Mouse (Mus musculus) olfactory bulb, adult 2 months (tissue): ENCODE measurements around the gene Chrna7. TPM values are rescaled to one million over a fixed set of nuclear protein-coding genes. Genes with fewer than 3 reads are reported as not detected.
A peak's percentile ranks its signal among the peaks of the same experiment; 100 is the strongest.

Experiments
- H3K27ac ChIP-seq: fragments of 200-500 bp; 2 replicates; pipeline ENCODE4 v1.5.1; 2012; ENCODE audit warnings: low read depth, low read length; ENCODE audit not compliant: insufficient read depth
- H3K4me1 ChIP-seq: fragments of 200-500 bp; 2 replicates; pipeline ENCODE4 v1.6.1; 2012; ENCODE audit warnings: low read length; ENCODE audit not compliant: control insufficient read depth, insufficient read depth
- H3K4me3 ChIP-seq: fragments of 200-500 bp; 2 replicates; pipeline ENCODE4 v1.5.1; 2012; ENCODE audit warnings: mild to moderate bottlenecking, low read depth, low read length, moderate library complexity; ENCODE audit not compliant: insufficient read depth
- CTCF ChIP-seq: fragments of 200-500 bp; IDR thresholded peaks from 2 replicates; pipeline ENCODE4 v1.5.1; 2012; ENCODE audit warnings: low read depth, mild to moderate bottlenecking, low read length, moderate library complexity; ENCODE audit not compliant: insufficient read depth
- POLR2A ChIP-seq: fragments of 200-500 bp; IDR thresholded peaks from 2 replicates; pipeline ENCODE4 v1.6.1; 2012; ENCODE audit warnings: mild to moderate bottlenecking, low read depth, low read length, moderate library complexity; ENCODE audit not compliant: insufficient read depth
- WGBS: fragments of 180-500 bp; shearing (Covaris S2); methylation state at CpG from one replicate; pipeline ENCODE4 v1.1.7; 2018; 5-methylcytosine and 5-hydroxymethylcytosine counted together
- polyA plus RNA-seq: library from polyadenylated mRNA; stranded (reverse); fragments of >200 nt; gene quantifications from 2 replicates; pipeline ENCODE4 v1.2.4, GENCODE M21; 2012; ENCODE audit warnings: low replicate concordance; ENCODE audit not compliant: missing spikeins, insufficient read depth, insufficient read length

Gene Chrna7
- not detected in 2 replicates for polyA plus RNA-seq

DNA sequence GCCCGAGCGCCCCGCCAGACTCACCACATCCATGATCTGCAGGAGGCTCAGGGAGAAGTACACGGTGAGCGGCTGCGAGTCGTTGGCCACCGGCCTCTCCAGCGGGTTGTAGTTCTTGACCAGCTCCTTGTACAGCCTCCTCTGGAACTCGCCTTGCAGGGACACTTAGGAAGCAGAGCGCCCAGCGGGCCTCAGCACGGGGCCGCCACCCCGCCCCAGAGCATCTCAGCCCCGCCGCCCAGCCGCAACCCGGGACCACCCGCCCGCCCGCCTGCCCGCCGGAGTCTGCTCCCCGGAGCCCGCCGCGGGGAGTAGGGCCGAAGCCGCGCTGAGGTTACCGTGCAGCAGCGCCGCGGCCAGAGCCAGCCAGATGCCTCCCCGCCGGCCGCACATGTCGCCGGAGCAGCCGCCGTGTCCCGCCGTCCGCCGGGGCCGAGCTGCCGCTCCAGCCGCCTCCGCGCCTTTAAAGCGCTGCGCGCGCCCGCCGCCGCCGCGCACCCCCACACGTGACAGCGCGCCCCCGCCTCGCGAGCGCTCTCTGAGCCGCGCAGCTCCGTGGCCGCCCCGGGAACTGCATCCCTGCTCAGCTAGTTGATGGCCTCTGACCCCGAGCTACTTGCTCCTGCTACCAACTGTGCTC is at the start of gene Chrna7:
Chrna7 (minus strand) TSS at position 486 of the 640 bp plus-strand sequence.
- peak; percentile 67 for TF ChIP-seq POLR2A
- TF ChIP-seq CTCF = peak; percentile 88
- Histone ChIP-seq H3K4me1 (peaks cover 2% of the 10 kb centered on the region), H3K27ac (no peak within 1 kb of the TSS; the same call in 1 of the 2 replicates), H3K4me3 (peak within 1 kb of the TSS; percentile 74)
- 1% methylated on average over 73 of the region's 73 CpGs for WGBS

DNA sequence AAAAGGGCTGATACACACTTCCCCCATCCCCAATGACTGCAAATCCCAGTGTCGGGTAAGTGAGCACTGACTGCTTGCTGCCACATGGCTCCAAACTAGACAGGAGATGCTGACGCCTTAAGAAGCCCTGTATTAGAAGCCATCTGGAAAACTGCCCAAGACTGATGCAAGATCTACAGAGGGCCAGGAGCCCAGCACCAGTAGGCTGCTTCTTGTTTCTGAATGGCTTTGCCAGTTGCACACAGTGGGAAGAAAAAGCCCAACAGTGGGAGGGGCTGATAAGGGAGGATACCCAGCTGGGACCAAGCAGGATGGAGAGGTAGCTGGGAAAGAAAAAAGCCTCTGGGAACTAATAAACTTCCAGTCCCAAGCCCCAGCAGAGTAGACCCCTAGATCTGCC is 37.0 kb upstream of the Chrna7 start:
- H3K27ac ChIP-seq = no peak overlapping the region
- H3K4me3 ChIP-seq = no peak overlapping the region
- no peaks in the 10 kb centered on the region for H3K4me1 ChIP-seq
- TF ChIP-seq CTCF = no peak
- no peak for TF ChIP-seq POLR2A
- 58% methylated on average over 2 of the region's 2 CpGs for WGBS

DNA sequence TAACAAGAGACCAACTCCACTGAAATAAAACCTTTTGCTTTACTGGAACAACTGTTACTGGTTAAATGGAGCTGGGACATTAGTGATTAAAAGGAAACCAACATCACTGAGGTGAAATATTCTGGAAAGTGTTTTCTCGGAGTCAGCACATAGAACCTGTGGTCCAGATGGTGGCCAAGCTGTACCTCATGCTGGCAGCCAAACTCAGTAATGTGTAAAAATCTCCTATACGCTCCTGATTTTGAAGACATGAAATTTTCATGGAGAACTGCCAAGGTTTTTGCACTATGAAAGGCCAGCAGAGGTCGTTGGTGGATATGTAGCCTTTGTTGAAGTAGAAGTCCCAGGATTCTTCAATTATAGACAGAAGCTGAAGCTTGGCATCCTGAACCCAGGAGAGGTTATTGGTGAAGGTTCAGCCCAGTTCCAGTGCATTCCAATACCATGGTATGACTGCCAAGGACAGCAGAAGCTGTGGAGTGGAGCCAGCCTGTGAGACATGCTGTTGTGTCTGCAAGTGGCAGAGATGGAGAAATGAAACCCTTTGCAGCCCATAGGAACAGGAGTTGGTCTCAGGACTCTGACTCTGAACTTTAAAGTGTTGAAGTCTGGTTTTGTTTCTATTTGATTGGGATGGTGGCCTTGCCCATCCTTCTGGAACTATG is 25.6 kb upstream of the Chrna7 start:
- TF ChIP-seq POLR2A = no peak
- TF ChIP-seq CTCF = no peak
- Histone ChIP-seq H3K27ac (no peak overlapping the region), H3K4me1 (no peaks in the 10 kb centered on the region), H3K4me3 (no peak overlapping the region)
- WGBS = 71% methylated on average over 3 of the region's 3 CpGs

DNA sequence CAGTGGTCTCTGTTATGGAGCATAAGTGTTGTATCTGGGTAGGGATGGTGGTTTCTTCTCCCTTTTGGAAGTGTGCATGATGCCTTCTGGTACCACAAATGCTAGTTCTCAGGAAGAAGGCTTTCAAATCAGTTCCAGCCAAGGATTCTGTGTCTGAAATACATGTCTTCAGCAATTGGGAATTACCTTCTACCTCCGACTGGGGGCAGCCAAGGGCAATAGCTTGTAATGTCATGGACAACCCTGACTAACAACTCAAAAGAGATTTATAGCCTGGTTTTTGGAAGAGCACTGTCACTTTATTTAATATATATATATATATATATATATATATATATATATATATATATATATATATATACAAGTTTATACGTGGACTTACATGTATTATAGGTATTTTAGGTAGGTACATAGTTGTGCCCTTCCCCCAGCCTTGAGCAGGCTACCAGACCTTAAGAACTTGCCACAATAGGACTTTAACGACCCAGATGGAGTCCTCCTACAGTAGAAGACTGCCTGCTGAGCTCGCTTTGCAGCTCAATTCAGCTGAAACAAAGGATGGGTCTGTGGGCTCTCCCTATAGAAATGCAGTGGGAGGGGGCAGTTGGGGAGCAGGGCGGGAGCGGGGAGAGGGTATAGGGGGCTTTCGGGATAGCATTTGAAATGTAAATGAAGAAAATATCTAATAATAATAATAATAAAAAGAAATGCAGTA is 12.9 kb upstream of the Chrna7 start:
- WGBS = 27% methylated on average over 7 of the region's 7 CpGs
- no peak overlapping the region for H3K4me3 ChIP-seq
- no peak for TF ChIP-seq POLR2A
- no peak for TF ChIP-seq CTCF
- no peaks in the 10 kb centered on the region for H3K4me1 ChIP-seq
- H3K27ac ChIP-seq = no peak overlapping the region

DNA sequence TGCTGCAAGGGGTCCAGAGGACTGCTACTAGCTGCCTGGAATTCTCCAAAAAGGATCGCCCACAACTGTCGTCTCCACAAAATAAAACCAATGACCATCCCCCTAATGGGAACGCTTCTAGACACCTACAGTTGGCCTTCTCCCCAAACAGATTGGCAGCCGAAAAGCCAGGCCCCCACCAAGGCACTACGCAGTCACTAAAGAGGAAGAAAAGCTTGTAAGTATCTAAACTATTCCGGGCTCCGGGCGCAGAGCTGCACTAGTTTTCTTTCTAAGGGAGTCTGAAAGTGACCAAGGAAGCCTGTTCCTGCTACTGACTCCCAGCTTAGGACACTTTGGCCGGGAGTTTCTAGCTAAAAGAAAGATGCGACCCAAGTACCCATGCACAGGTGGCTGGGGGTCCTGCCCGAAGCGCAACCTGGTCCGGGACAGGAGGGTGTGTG is 707 bp downstream of the Chrna7 start:
- under 1% methylated on average over 13 of the region's 13 CpGs for WGBS
- TF ChIP-seq POLR2A (no peak), CTCF (no peak)
- peaks cover 2% of the 10 kb centered on the region for H3K4me1 ChIP-seq
- H3K4me3 ChIP-seq = peak overlapping the region; percentile 74
- H3K27ac ChIP-seq = no peak overlapping the region

DNA sequence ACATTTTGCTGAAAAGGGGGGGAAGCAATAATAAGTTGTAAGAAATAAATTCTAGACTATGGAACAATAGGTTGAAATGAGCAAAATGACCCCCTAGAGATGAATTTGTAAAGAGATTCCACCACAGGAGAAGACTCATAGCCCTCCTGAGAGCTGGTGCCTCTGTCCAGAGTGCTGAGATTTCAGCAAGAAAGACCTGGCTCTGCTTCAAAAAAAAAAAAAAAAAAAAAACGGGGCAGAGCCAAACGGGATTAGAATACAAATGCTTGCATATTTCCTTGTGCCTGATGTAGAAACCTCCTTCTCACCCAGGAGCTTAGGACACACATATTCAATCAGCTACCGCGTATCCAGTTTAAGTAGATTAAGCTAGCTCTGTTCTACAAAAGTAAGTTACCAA is 2.9 kb downstream of the Chrna7 start:
- no peak for TF ChIP-seq POLR2A
- TF ChIP-seq CTCF = no peak
- WGBS = 48% methylated on average over 4 of the region's 4 CpGs
- H3K4me3 ChIP-seq = no peak overlapping the region
- H3K27ac ChIP-seq = no peak overlapping the region
- peaks cover 2% of the 10 kb centered on the region for H3K4me1 ChIP-seq

DNA sequence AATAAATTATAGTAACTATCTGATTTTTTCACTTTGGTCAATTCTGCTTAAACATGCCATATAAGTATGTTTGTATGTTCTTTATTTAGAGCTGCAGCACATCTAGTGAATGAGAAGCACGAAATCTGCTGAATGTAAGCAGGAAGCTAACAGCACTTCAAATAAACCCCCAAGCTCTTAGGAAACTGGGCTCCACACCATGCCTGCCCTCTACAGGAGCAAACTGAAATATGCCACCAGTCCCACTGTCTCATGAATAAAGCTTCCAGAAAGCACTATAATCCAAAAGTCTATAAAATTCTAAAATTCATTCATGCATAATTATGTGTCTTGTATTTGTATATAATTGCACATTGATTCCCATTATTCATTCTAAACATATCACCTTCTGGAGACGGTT is 5.2 kb downstream of the Chrna7 start:
- H3K27ac ChIP-seq = no peak overlapping the region
- 43% methylated on average over 2 of the region's 2 CpGs for WGBS
- H3K4me3 ChIP-seq = no peak overlapping the region
- TF ChIP-seq POLR2A (no peak), CTCF (no peak)
- peaks cover 2% of the 10 kb centered on the region for H3K4me1 ChIP-seq

DNA sequence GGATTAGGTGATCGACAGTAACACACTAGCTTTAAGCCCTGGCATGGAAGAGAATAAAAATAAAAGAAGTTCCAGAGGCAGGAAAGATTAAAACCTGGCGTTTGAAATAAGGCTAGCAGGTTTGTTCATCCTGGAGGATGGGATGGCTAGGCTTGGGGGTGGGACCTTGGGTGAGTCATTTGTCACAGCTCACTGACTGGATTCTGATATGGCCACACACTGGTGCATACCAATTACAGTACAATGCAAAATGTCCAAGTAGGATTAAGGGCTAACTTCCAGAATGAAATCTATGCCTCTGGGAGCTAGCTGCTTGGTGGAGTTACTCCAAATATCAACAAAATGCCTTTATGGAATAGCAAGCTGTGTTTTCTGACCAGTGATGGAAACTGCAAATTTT is 16.8 kb downstream of the Chrna7 start:
- 45% methylated on average over 2 of the region's 2 CpGs for WGBS
- TF ChIP-seq POLR2A = no peak
- no peak for TF ChIP-seq CTCF

More for the DNA sequence above, 16.8 kb downstream of the Chrna7 start:
- Histone ChIP-seq H3K27ac (no peak overlapping the region), H3K4me3 (no peak overlapping the region), H3K4me1 (0 out of 2 replicates have a peak, but pooled peaks cover 3% of the 10 kb centered on the region)
